Mouse (Mus musculus) embryonic fibroblast, embryonic 13.5 days (primary cell): ENCODE measurements around the gene Rybp.

ENCODE experiments used
- CTCF ChIP-seq: IDR thresholded peaks from 2 replicates; pipeline ENCODE4 v1.5.1; 2011; ENCODE audit warnings: mild to moderate bottlenecking, control low read depth, low read length, moderate library complexity, borderline replicate concordance; ENCODE audit not compliant: insufficient read depth
- POLR2A ChIP-seq: IDR thresholded peaks from 2 replicates; pipeline ENCODE4 v1.6.1; 2011; ENCODE audit warnings: low read depth, mild to moderate bottlenecking, control low read depth, low read length, moderate library complexity

DNA sequence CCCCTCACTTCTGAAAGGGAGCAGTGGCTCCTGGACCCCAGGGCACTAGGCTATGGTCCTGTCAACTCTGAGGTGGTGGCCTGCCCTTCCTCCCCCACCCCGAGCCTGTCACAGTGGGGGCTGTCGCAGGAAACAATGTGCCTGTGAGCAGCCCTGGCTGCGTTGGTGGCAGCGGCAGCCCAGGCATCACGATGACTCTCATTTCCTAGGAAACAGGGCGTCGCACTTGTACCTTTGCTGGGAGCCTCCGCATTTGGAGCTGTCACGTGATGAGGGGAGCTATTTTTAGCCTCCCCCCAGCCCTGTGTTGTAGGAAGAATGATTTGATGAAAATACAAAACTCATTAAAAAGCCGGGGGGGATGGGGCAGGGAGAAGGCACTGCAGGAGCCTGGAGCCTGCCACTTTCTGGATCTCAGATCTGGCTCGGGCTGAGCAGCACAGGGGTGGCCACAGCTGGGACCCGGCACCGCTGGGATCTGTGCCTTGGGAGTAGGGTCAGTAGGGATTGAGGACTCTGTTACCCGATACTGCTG, 80.5 kb downstream of the Rybp start:
- no peak for TF ChIP-seq CTCF
- no peak for TF ChIP-seq POLR2A
